Mouse (Mus musculus): ENCODE measurements around the gene Mllt10.

GRCm38 (mm10) chr2:18156131-18156530, 101.1 kb downstream of the Mllt10 start:
- TF ChIP-seq CTCF (IDR thresholded peaks at IDR 0.05; ENCODE audit: borderline replicate concordance, control insufficient read depth, extremely low read depth, insufficient read depth, low read length, poor library complexity) (no peak), POLR2A (IDR thresholded peaks at IDR 0.05; ENCODE audit: control insufficient read depth, extremely low read depth, insufficient read depth, low read length, poor library complexity) (no peak)
